Mouse (Mus musculus) kidney, adult 2 months (tissue): ENCODE measurements at regions not wholly inside any gene's neighbourhood (a gene's known extent, or its start where the extent isn't known, plus 50 kb on each side); places are given as distances from the start of the nearest gene placed in this dataset.

ENCODE experiments used
- DNase-seq: peaks from one replicate; pipeline ENCODE4 v3.0.0; 2021
- H3K27ac ChIP-seq: fragments of 200-500 bp; 2 replicates; pipeline ENCODE4 v1.5.1; 2012; ENCODE audit warnings: low read depth, low read length, control low read depth, inconsistent platforms; ENCODE audit not compliant: insufficient read depth
- H3K27me3 ChIP-seq: fragments of 200-500 bp; replicated peaks from 2 replicates; pipeline ENCODE4 v1.6.1; 2012; ENCODE audit warnings: mild to moderate bottlenecking, moderate library complexity, low read length, inconsistent platforms; ENCODE audit not compliant: control insufficient read depth, insufficient read depth
- H3K36me3 ChIP-seq: fragments of 200-500 bp; 2 replicates; pipeline ENCODE4 v1.6.1; 2012; ENCODE audit warnings: mild to moderate bottlenecking, moderate library complexity, low read length, inconsistent platforms; ENCODE audit not compliant: control insufficient read depth, insufficient read depth
- H3K4me1 ChIP-seq: fragments of 200-500 bp; 2 replicates; pipeline ENCODE4 v1.6.1; 2011; ENCODE audit warnings: low read length; ENCODE audit not compliant: control insufficient read depth, insufficient read depth
- H3K4me3 ChIP-seq: fragments of 200-500 bp; 2 replicates; pipeline ENCODE4 v1.5.1; 2011; ENCODE audit warnings: mild to moderate bottlenecking, low read depth, low read length, control low read depth; ENCODE audit not compliant: insufficient read depth
- CTCF ChIP-seq: fragments of 200-500 bp; conservative IDR thresholded peaks from 2 replicates; pipeline ENCODE4 v1.5.1; 2011; ENCODE audit warnings: low read depth, mild to moderate bottlenecking, control low read depth, low read length, moderate library complexity, mixed read lengths; ENCODE audit not compliant: insufficient read depth, insufficient read length
- POLR2A ChIP-seq: fragments of 200-500 bp; IDR thresholded peaks from one replicate; pipeline ENCODE4 v1.6.1; 2011; ENCODE audit warnings: low read depth, low read length, control low read depth
- whole genome bisulfite sequencing: fragments of 180-500 bp; shearing (Covaris S2); methylation state at CpG from one replicate; pipeline ENCODE4 v1.1.7; 2018; 5-methylcytosine and 5-hydroxymethylcytosine counted together

- peak; percentile 74 for DNase-seq
- WGBS, result 74% methylated on average over 6 of the region's 6 CpGs
- Histone ChIP-seq H3K36me3 (no peaks in the 10 kb centered on the region), H3K27me3 (no peaks in the 10 kb centered on the region), H3K4me3 (no peak overlapping the region), H3K27ac (no peak overlapping the region), H3K4me1 (0 out of 2 replicates have a peak, but pooled peaks cover 5% of the 10 kb centered on the region)
- TF ChIP-seq CTCF, result no peak
- no peak for TF ChIP-seq POLR2A
Observed at GRCm38 (mm10) chr13:44243211-44243610, 458.6 kb downstream of the Cd83 start.

GRCm38 (mm10) chr13:44246714-44247251 lies 462.2 kb downstream of the Cd83 start:
- 76% methylated on average over 7 of the region's 7 CpGs for WGBS
- no peak for DNase-seq
- no peak for TF ChIP-seq POLR2A
- no peak for TF ChIP-seq CTCF
- Histone ChIP-seq H3K4me3 (no peak overlapping the region), H3K4me1 (0 out of 2 replicates have a peak, but pooled peaks cover 5% of the 10 kb centered on the region), H3K27me3 (no peaks in the 10 kb centered on the region), H3K27ac (no peak overlapping the region), H3K36me3 (no peaks in the 10 kb centered on the region)

GRCm38 (mm10) chr13:44247861-44248260 lies 463.3 kb downstream of the Cd83 start:
- Histone ChIP-seq H3K4me3 (no peak overlapping the region), H3K27ac (no peak overlapping the region), H3K4me1 (0 out of 2 replicates have a peak, but pooled peaks cover 5% of the 10 kb centered on the region), H3K36me3 (no peaks in the 10 kb centered on the region), H3K27me3 (no peaks in the 10 kb centered on the region)
- no peak for TF ChIP-seq POLR2A
- no peak for TF ChIP-seq CTCF
- 86% methylated on average over 11 of the region's 11 CpGs for WGBS
- no peak for DNase-seq

- 0 out of 2 replicates have a peak, but pooled peaks cover under 1% of the 10 kb centered on the region for H3K4me1 ChIP-seq
- no peak overlapping the region for H3K4me3 ChIP-seq
- TF ChIP-seq POLR2A, result no peak
- no peak for TF ChIP-seq CTCF
- H3K27ac ChIP-seq, result no peak overlapping the region
- DNase-seq, result no peak
- no peaks in the 10 kb centered on the region for H3K27me3 ChIP-seq
- WGBS, result 52% methylated on average over 8 of the region's 8 CpGs
- no peaks in the 10 kb centered on the region for H3K36me3 ChIP-seq
Observed at GRCm38 (mm10) chr13:44248401-44248800, 463.8 kb downstream of the Cd83 start.

GRCm38 (mm10) chr13:44249119-44249518 lies 464.5 kb downstream of the Cd83 start:
- 93% methylated on average over 2 of the region's 2 CpGs for WGBS
- no peak for DNase-seq

GRCm38 (mm10) chr13:44250474-44251201 lies 466.1 kb downstream of the Cd83 start:
- TF ChIP-seq POLR2A (no peak), CTCF (no peak)
- WGBS, result 82% methylated on average over 11 of the region's 11 CpGs
- Histone ChIP-seq H3K4me1 (no peaks in the 10 kb centered on the region), H3K27me3 (no peaks in the 10 kb centered on the region), H3K27ac (no peak overlapping the region), H3K36me3 (no peaks in the 10 kb centered on the region), H3K4me3 (no peak overlapping the region)
- peak; percentile 20 for DNase-seq

More at GRCm38 (mm10) chr13:44249119-44249518, 464.5 kb downstream of the Cd83 start:
- no peaks in the 10 kb centered on the region for H3K4me1 ChIP-seq
- H3K36me3 ChIP-seq, result no peaks in the 10 kb centered on the region
- no peaks in the 10 kb centered on the region for H3K27me3 ChIP-seq
- no peak overlapping the region for H3K27ac ChIP-seq
- H3K4me3 ChIP-seq, result no peak overlapping the region
- no peak for TF ChIP-seq CTCF
- no peak for TF ChIP-seq POLR2A

- 97% methylated on average over 1 of the region's 1 CpGs for WGBS
- no peaks in the 10 kb centered on the region for H3K4me1 ChIP-seq
- H3K36me3 ChIP-seq, result no peaks in the 10 kb centered on the region
- H3K4me3 ChIP-seq, result no peak overlapping the region
- TF ChIP-seq CTCF (no peak), POLR2A (no peak)
- no peaks in the 10 kb centered on the region for H3K27me3 ChIP-seq
- H3K27ac ChIP-seq, result no peak overlapping the region
- DNase-seq, result no peak
Observed at GRCm38 (mm10) chr13:44251503-44251902, 466.9 kb downstream of the Cd83 start.
